ENCODE assay signal across 9 mouse cellular contexts in genomic region chr2:76690436-76691204, GRCm38 (mm10). TPM values are rescaled to one million over a fixed set of nuclear protein-coding genes. Genes with fewer than 3 reads are reported as not detected.
DNase-seq lines count a peak whose midpoint lies in the region; ATAC-seq and TF ChIP-seq lines count a peak whose summit lies in the region.
"Had no signal": no experiment of that assay in that cellular context is flagged by ENCODE, and none has a peak within 500 bp of the region (broad histone marks: within the 10 kb centered on the region; RNA-seq: fewer than 3 reads in every experiment).

No protein-coding gene starts in this region.

- H3K9ac ChIP-seq in heart, postnatal 0 days (replicated peaks; ENCODE audit: low read depth, low read length), result no peak overlapping the region
- no peak overlapping the region for H3K9ac ChIP-seq in liver, embryonic 15.5 days
- H3K9ac ChIP-seq in hindbrain, embryonic 14.5 days, result no peak overlapping the region
- no peak overlapping the region for H3K9ac ChIP-seq in hindbrain, embryonic 13.5 days
- H3K9ac ChIP-seq: embryonic facial prominence, embryonic 12.5 days had no signal

- peaks cover 4% of the 10 kb centered on the region for H3K4me1 ChIP-seq in heart, postnatal 0 days (ENCODE audit: control insufficient read depth, insufficient read depth)
- H3K4me1 ChIP-seq in liver, embryonic 15.5 days (replicated peaks), result no peaks in the 10 kb centered on the region; the same call in 1 of the 2 replicates
- H3K4me1 ChIP-seq in hindbrain, embryonic 14.5 days (replicated peaks; ENCODE audit: control insufficient read depth, insufficient read depth, low read length), result no peaks in the 10 kb centered on the region
- H3K4me1 ChIP-seq in hindbrain, embryonic 13.5 days (replicated peaks), result no peaks in the 10 kb centered on the region
- H3K4me1 ChIP-seq: embryonic facial prominence, embryonic 12.5 days had no signal

- TF ChIP-seq CTCF in heart, postnatal 0 days (IDR thresholded peaks at IDR 0.05; ENCODE audit: low read depth), result no peak

- 62% methylated on average over 12 of the region's 12 CpGs for WGBS in heart, postnatal 0 days
- 51% methylated on average over 12 of the region's 12 CpGs for WGBS in liver, embryonic 15.5 days (ENCODE audit: insufficient replicate concordance)
- 90% methylated on average over 12 of the region's 12 CpGs for WGBS in hindbrain, embryonic 14.5 days
- 93% methylated on average over 12 of the region's 12 CpGs for WGBS in hindbrain, embryonic 13.5 days

- DNase-seq in ovary, adult 18-20 months (ENCODE audit: low spot score), result peak; percentile 21
- DNase-seq in ovary, postnatal 10 days (ENCODE audit: low spot score), result no peak
- no peak for DNase-seq in heart, postnatal 0 days (ENCODE audit: low spot score)
- DNase-seq in hindbrain, embryonic 14.5 days (ENCODE audit: low spot score), result no peak
- DNase-seq in cerebellum, postnatal 4 days (ENCODE audit: low spot score in 2 of 2), result no peak
- no peak for DNase-seq in cerebellum, adult 11-12 months

- TF ChIP-seq EP300 in heart, postnatal 0 days (IDR thresholded peaks at IDR 0.05; ENCODE audit: low read depth), result 0 out of 2 replicates have a peak, but pooled peaks have one; percentile 34

- H3K4me2 ChIP-seq in heart, postnatal 0 days (ENCODE audit: low read depth, low read length), result no peak overlapping the region
- H3K4me2 ChIP-seq in liver, embryonic 15.5 days, result no peak overlapping the region
- H3K4me2 ChIP-seq in hindbrain, embryonic 14.5 days (replicated peaks), result no peak overlapping the region
- no peak overlapping the region for H3K4me2 ChIP-seq in hindbrain, embryonic 13.5 days
- H3K4me2 ChIP-seq: embryonic facial prominence, embryonic 12.5 days had no signal

- H3K27ac ChIP-seq in heart, postnatal 0 days (ENCODE audit: low read depth), result peak overlapping the region; percentile 57
- no peak overlapping the region for H3K27ac ChIP-seq in liver, embryonic 15.5 days (replicated peaks)
- no peak overlapping the region for H3K27ac ChIP-seq in hindbrain, embryonic 14.5 days
- no peak overlapping the region for H3K27ac ChIP-seq in hindbrain, embryonic 13.5 days
- H3K27ac ChIP-seq: embryonic facial prominence, embryonic 12.5 days had no signal

- H3K36me3 ChIP-seq in heart, postnatal 0 days (replicated peaks; ENCODE audit: control insufficient read depth, insufficient read depth, low read length), result peaks cover 67% of the 10 kb centered on the region
- H3K36me3 ChIP-seq in liver, embryonic 15.5 days (replicated peaks), result peaks cover 53% of the 10 kb centered on the region
- peaks cover 89% of the 10 kb centered on the region for H3K36me3 ChIP-seq in hindbrain, embryonic 14.5 days (replicated peaks; ENCODE audit: control insufficient read depth, insufficient read depth)
- H3K36me3 ChIP-seq in hindbrain, embryonic 13.5 days, result peaks cover 83% of the 10 kb centered on the region

- no peaks in the 10 kb centered on the region for H3K27me3 ChIP-seq in heart, postnatal 0 days (ENCODE audit: control insufficient read depth, insufficient read depth, low read length)
- H3K27me3 ChIP-seq in liver, embryonic 15.5 days, result no peaks in the 10 kb centered on the region
- no peaks in the 10 kb centered on the region for H3K27me3 ChIP-seq in hindbrain, embryonic 14.5 days (ENCODE audit: control insufficient read depth, insufficient read depth, low read length)
- H3K27me3 ChIP-seq in hindbrain, embryonic 13.5 days, result no peaks in the 10 kb centered on the region
- H3K27me3 ChIP-seq: embryonic facial prominence, embryonic 12.5 days had no signal

- H3K4me3 ChIP-seq in heart, postnatal 0 days (ENCODE audit: low read depth, low read length), result no peak overlapping the region
- H3K4me3 ChIP-seq in liver, embryonic 15.5 days (replicated peaks), result no peak overlapping the region
- no peak overlapping the region for H3K4me3 ChIP-seq in hindbrain, embryonic 14.5 days (replicated peaks; ENCODE audit: low read length)
- no peak overlapping the region for H3K4me3 ChIP-seq in hindbrain, embryonic 13.5 days
- H3K4me3 ChIP-seq: embryonic facial prominence, embryonic 12.5 days had no signal

- ATAC-seq in heart, postnatal 0 days (ENCODE audit: insufficient read depth, low read depth), result peak; percentile 66
- peak; percentile 49; the same call in 1 of the 2 replicates for ATAC-seq in liver, embryonic 15.5 days (ENCODE audit: insufficient read depth)
- no peak for ATAC-seq in hindbrain, embryonic 14.5 days (ENCODE audit: low FRiP score)
- ATAC-seq in hindbrain, embryonic 13.5 days (ENCODE audit: low FRiP score), result no peak

- no peaks in the 10 kb centered on the region for H3K9me3 ChIP-seq in heart, postnatal 0 days (replicated peaks; ENCODE audit: control insufficient read depth, low read length)
- H3K9me3 ChIP-seq in liver, embryonic 15.5 days (replicated peaks), result no peaks in the 10 kb centered on the region
- no peaks in the 10 kb centered on the region for H3K9me3 ChIP-seq in hindbrain, embryonic 14.5 days (ENCODE audit: control insufficient read depth, low read length)
- H3K9me3 ChIP-seq in hindbrain, embryonic 13.5 days, result no peaks in the 10 kb centered on the region
- H3K9me3 ChIP-seq: embryonic facial prominence, embryonic 12.5 days had no signal

RNA-seq across cellular contexts. Expression of gene Plekha3, which starts 15.5 kb away (rescaled TPM):
- total RNA-seq in heart, postnatal 0 days (2014; rRNA removed; ENCODE audit: low replicate concordance), result 6.4 and 10.4 TPM in 2 replicates
- 8.1 and 8.4 TPM in 2 replicates for polyA plus RNA-seq in heart, postnatal 0 days (2015; fragmentation: Nextera tagmentation; extraction: Ambion mirVana)
- 2.7 TPM in 2 replicates for polyA plus RNA-seq in liver, embryonic 15.5 days (2015; fragmentation: Nextera tagmentation; extraction: Ambion mirVana)
- polyA plus RNA-seq in hindbrain, embryonic 14.5 days (2014; fragmentation: Nextera tagmentation; extraction: Ambion mirVana), result 14.9 and 15.6 TPM in 2 replicates
- 6.4 and 9.2 TPM in 2 replicates for polyA plus RNA-seq in hindbrain, embryonic 13.5 days (2015; fragmentation: Nextera tagmentation; extraction: Ambion mirVana)

RNA-seq across cellular contexts. Expression of gene Fkbp7, which starts 17.7 kb away (rescaled TPM):
- 16.9 and 36.3 TPM in 2 replicates for total RNA-seq in heart, postnatal 0 days (2014; rRNA removed; ENCODE audit: low replicate concordance)
- 76.6 and 80.1 TPM in 2 replicates for polyA plus RNA-seq in heart, postnatal 0 days (2015; fragmentation: Nextera tagmentation; extraction: Ambion mirVana)
- polyA plus RNA-seq in liver, embryonic 15.5 days (2015; fragmentation: Nextera tagmentation; extraction: Ambion mirVana), result 4.5 and 4.9 TPM in 2 replicates
- 15.4 and 19.7 TPM in 2 replicates for polyA plus RNA-seq in hindbrain, embryonic 14.5 days (2014; fragmentation: Nextera tagmentation; extraction: Ambion mirVana)
- 18.8 and 22.4 TPM in 2 replicates for polyA plus RNA-seq in hindbrain, embryonic 13.5 days (2015; fragmentation: Nextera tagmentation; extraction: Ambion mirVana)

RNA-seq across cellular contexts. Expression of gene Pjvk, which starts 42.3 kb away (rescaled TPM):
- total RNA-seq in heart, postnatal 0 days (2014; rRNA removed; ENCODE audit: low replicate concordance), result not detected in 2 replicates
- polyA plus RNA-seq in heart, postnatal 0 days (2015; fragmentation: Nextera tagmentation; extraction: Ambion mirVana), result 0.11 and 0.29 TPM in 2 replicates
- not detected in 2 replicates for polyA plus RNA-seq in liver, embryonic 15.5 days (2015; fragmentation: Nextera tagmentation; extraction: Ambion mirVana)
- 0.68 TPM in 2 replicates for polyA plus RNA-seq in hindbrain, embryonic 14.5 days (2014; fragmentation: Nextera tagmentation; extraction: Ambion mirVana)
- polyA plus RNA-seq in hindbrain, embryonic 13.5 days (2015; fragmentation: Nextera tagmentation; extraction: Ambion mirVana), result 0.55 and 0.74 TPM in 2 replicates

RNA-seq across cellular contexts. Expression of gene Prkra, which starts 42.8 kb away (rescaled TPM):
- 31.8 and 32.0 TPM in 2 replicates for total RNA-seq in heart, postnatal 0 days (2014; rRNA removed; ENCODE audit: low replicate concordance)
- 25.2 and 26.9 TPM in 2 replicates for polyA plus RNA-seq in heart, postnatal 0 days (2015; fragmentation: Nextera tagmentation; extraction: Ambion mirVana)
- 5.6 and 7.2 TPM in 2 replicates for polyA plus RNA-seq in liver, embryonic 15.5 days (2015; fragmentation: Nextera tagmentation; extraction: Ambion mirVana)
- 112 and 119 TPM in 2 replicates for polyA plus RNA-seq in hindbrain, embryonic 14.5 days (2014; fragmentation: Nextera tagmentation; extraction: Ambion mirVana)
- polyA plus RNA-seq in hindbrain, embryonic 13.5 days (2015; fragmentation: Nextera tagmentation; extraction: Ambion mirVana), result 107 and 111 TPM in 2 replicates

Comparison
In these comparisons a context has a peak if more than half of its experiments do, and no peak if none do; other contexts are left out.
1. ATAC-seq: peak in heart, postnatal 0 days (single experiment) and liver, embryonic 15.5 days (single experiment); none in hindbrain, embryonic 14.5 days (single experiment) and hindbrain, embryonic 13.5 days (single experiment).